In the genomic region with DNA sequence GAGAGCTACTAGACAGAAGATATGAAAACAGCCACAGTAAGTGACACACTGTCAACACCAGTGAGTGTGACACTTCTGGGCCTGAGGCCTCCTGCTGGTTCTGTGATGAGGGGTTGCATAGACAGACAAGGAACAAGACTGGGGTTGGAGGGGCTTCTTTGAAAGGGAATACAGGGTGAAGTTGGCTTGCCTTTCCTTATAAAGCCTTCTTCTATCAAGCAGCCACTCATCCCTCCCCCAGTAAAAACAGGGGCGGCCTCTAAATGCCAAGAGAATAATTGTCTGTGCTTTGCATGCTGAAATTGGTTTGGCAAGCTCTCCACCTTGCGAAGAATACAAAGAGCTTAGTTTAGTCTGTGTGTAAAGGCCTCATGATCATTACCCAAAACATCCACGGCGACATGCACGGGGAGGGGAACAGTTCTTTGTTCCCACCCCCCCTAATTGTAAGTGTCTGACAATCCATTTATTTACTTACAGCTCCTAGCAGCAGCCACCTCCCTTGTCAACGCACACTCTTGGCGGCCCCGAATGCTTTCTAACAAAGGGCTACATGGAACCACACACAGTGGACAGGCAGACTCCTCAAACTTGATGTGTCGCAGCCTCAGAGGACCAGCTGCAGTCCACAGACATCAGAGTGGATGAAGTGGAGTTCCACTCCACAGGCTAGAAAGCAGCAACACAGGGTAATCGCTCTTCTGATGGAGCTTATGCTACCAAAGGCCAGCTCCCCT, we compare ENCODE assay signal across 10 mouse cellular contexts.
A peak's percentile ranks its signal among the peaks of the same experiment; 100 is the strongest.
DNase-seq lines count a peak whose midpoint lies in the region; ATAC-seq lines count a peak whose summit lies in the region.
"Had no signal": no experiment of that assay in that cellular context is flagged by ENCODE, and none has a peak within 500 bp of the region (broad histone marks: within the 10 kb centered on the region; RNA-seq: fewer than 3 reads in every experiment).

No protein-coding gene starts in this region.

- no peaks in the 10 kb centered on the region for H3K9me3 ChIP-seq in heart, embryonic 14.5 days (ENCODE audit: control insufficient read depth, low read length)
- H3K9me3 ChIP-seq in heart, embryonic 11.5 days (replicated peaks; ENCODE audit: control insufficient read depth, low read length) = no peaks in the 10 kb centered on the region
- no peaks in the 10 kb centered on the region for H3K9me3 ChIP-seq in embryonic facial prominence, embryonic 13.5 days
- no peaks in the 10 kb centered on the region for H3K9me3 ChIP-seq in hindbrain, embryonic 14.5 days (ENCODE audit: control insufficient read depth, low read length)
- no peaks in the 10 kb centered on the region for H3K9me3 ChIP-seq in midbrain, embryonic 16.5 days (replicated peaks; ENCODE audit: control insufficient read depth, low read length, poor library complexity, severe bottlenecking)
- H3K9me3 ChIP-seq: G1E had no signal

- no peak overlapping the region for H3K4me2 ChIP-seq in heart, embryonic 14.5 days (ENCODE audit: low read length)
- no peak overlapping the region for H3K4me2 ChIP-seq in heart, embryonic 11.5 days
- H3K4me2 ChIP-seq in embryonic facial prominence, embryonic 13.5 days = no peak overlapping the region
- H3K4me2 ChIP-seq in hindbrain, embryonic 14.5 days (replicated peaks) = no peak overlapping the region
- no peak overlapping the region for H3K4me2 ChIP-seq in midbrain, embryonic 16.5 days (ENCODE audit: low read length)

- 52% methylated on average over 10 of the region's 10 CpGs for WGBS in heart, embryonic 14.5 days
- 67% methylated on average over 10 of the region's 10 CpGs for WGBS in heart, embryonic 11.5 days (ENCODE audit: insufficient replicate concordance)
- WGBS in embryonic facial prominence, embryonic 13.5 days = 63% methylated on average over 10 of the region's 10 CpGs
- WGBS in hindbrain, embryonic 14.5 days = 37% methylated on average over 10 of the region's 10 CpGs
- 39% methylated on average over 10 of the region's 10 CpGs for WGBS in midbrain, embryonic 16.5 days

- ATAC-seq in heart, embryonic 14.5 days (ENCODE audit: insufficient number of reproducible peaks, insufficient read depth, low FRiP score, low read depth) = peak; percentile 54
- no peak; the same call in 1 of the 2 replicates for ATAC-seq in heart, embryonic 11.5 days (replicated peaks; ENCODE audit: insufficient number of reproducible peaks, low FRiP score, low TSS enrichment)
- ATAC-seq in embryonic facial prominence, embryonic 13.5 days (ENCODE audit: insufficient number of reproducible peaks, insufficient read depth, low FRiP score, low TSS enrichment, low read depth) = 0 out of 2 replicates have a peak, but pooled peaks have one; percentile 48
- peak; percentile 88 for ATAC-seq in hindbrain, embryonic 14.5 days (ENCODE audit: low FRiP score)
- peak; percentile 85 for ATAC-seq in midbrain, embryonic 16.5 days

- peak overlapping the region; percentile 23 to 49; a peak in 3 of 4 replicates for H3K27ac ChIP-seq in heart, embryonic 14.5 days (replicated peaks in 1 of 2; ENCODE audit: control insufficient read depth in 1 of 2, insufficient read depth in 1 of 2, low read depth in 2 of 2, low read length in 2 of 2)
- H3K27ac ChIP-seq in heart, embryonic 11.5 days (ENCODE audit: low read depth, low read length) = no peak overlapping the region; the same call in 1 of the 2 replicates
- no peak overlapping the region for H3K27ac ChIP-seq in embryonic facial prominence, embryonic 13.5 days
- no peak overlapping the region for H3K27ac ChIP-seq in hindbrain, embryonic 14.5 days
- H3K27ac ChIP-seq in midbrain, embryonic 16.5 days (ENCODE audit: low read length) = no peak overlapping the region

- DNase-seq in hindbrain, embryonic 14.5 days (ENCODE audit: low spot score) = no peak
- DNase-seq in thymus, postnatal 25 days = no peak
- no peak for DNase-seq in adrenal gland, adult 18-20 months (ENCODE audit: low spot score in 2 of 2)
- DNase-seq in adrenal gland, postnatal 4 days (ENCODE audit: low spot score in 2 of 2) = no peak
- DNase-seq: cerebellum, adult 8-10 months had no signal

- H3K36me3 ChIP-seq in heart, embryonic 14.5 days (ENCODE audit: control insufficient read depth, insufficient read depth, low read length) = no peaks in the 10 kb centered on the region
- H3K36me3 ChIP-seq in heart, embryonic 11.5 days (ENCODE audit: control insufficient read depth, insufficient read depth, low read length) = no peaks in the 10 kb centered on the region
- H3K36me3 ChIP-seq in embryonic facial prominence, embryonic 13.5 days = no peaks in the 10 kb centered on the region
- H3K36me3 ChIP-seq in hindbrain, embryonic 14.5 days (replicated peaks; ENCODE audit: control insufficient read depth, insufficient read depth) = no peaks in the 10 kb centered on the region
- H3K36me3 ChIP-seq in midbrain, embryonic 16.5 days (ENCODE audit: control insufficient read depth, insufficient read depth, low read length) = no peaks in the 10 kb centered on the region

- no peak overlapping the region for H3K4me3 ChIP-seq in heart, embryonic 14.5 days (ENCODE audit: control insufficient read depth in 1 of 2, insufficient read depth in 1 of 2, low read depth in 1 of 2, low read length in 2 of 2)
- H3K4me3 ChIP-seq in heart, embryonic 11.5 days (ENCODE audit: low read depth, low read length) = no peak overlapping the region
- no peak overlapping the region for H3K4me3 ChIP-seq in embryonic facial prominence, embryonic 13.5 days
- H3K4me3 ChIP-seq in hindbrain, embryonic 14.5 days (replicated peaks; ENCODE audit: low read length) = no peak overlapping the region
- H3K4me3 ChIP-seq in midbrain, embryonic 16.5 days (ENCODE audit: low read depth, low read length) = no peak overlapping the region

- H3K9ac ChIP-seq in heart, embryonic 14.5 days (ENCODE audit: low read length) = no peak overlapping the region
- no peak overlapping the region for H3K9ac ChIP-seq in heart, embryonic 11.5 days (ENCODE audit: low read depth, low read length)
- no peak overlapping the region for H3K9ac ChIP-seq in embryonic facial prominence, embryonic 13.5 days
- H3K9ac ChIP-seq in hindbrain, embryonic 14.5 days = no peak overlapping the region
- H3K9ac ChIP-seq in midbrain, embryonic 16.5 days (ENCODE audit: low read depth, low read length) = no peak overlapping the region

- H3K27me3 ChIP-seq in heart, embryonic 14.5 days (ENCODE audit: control insufficient read depth, insufficient read depth, low read length) = no peaks in the 10 kb centered on the region
- H3K27me3 ChIP-seq in heart, embryonic 11.5 days (ENCODE audit: control insufficient read depth, insufficient read depth, low read length) = no peaks in the 10 kb centered on the region
- no peaks in the 10 kb centered on the region for H3K27me3 ChIP-seq in embryonic facial prominence, embryonic 13.5 days
- H3K27me3 ChIP-seq in hindbrain, embryonic 14.5 days (ENCODE audit: control insufficient read depth, insufficient read depth, low read length) = no peaks in the 10 kb centered on the region
- H3K27me3 ChIP-seq in midbrain, embryonic 16.5 days (ENCODE audit: control insufficient read depth, insufficient read depth, low read depth, low read length) = no peaks in the 10 kb centered on the region

- peaks cover 9 to 28% of the 10 kb centered on the region in 2 experiments for H3K4me1 ChIP-seq in heart, embryonic 14.5 days (ENCODE audit: control insufficient read depth in 2 of 2, insufficient read depth in 2 of 2, low read length in 2 of 2)
- peaks cover 7% of the 10 kb centered on the region; the same call in 1 of the 2 replicates for H3K4me1 ChIP-seq in heart, embryonic 11.5 days (ENCODE audit: control insufficient read depth, insufficient read depth, low read length)
- H3K4me1 ChIP-seq in embryonic facial prominence, embryonic 13.5 days = peaks cover 10% of the 10 kb centered on the region
- 0 out of 2 replicates have a peak, but pooled peaks cover 5% of the 10 kb centered on the region for H3K4me1 ChIP-seq in hindbrain, embryonic 14.5 days (replicated peaks; ENCODE audit: control insufficient read depth, insufficient read depth, low read length)
- H3K4me1 ChIP-seq in midbrain, embryonic 16.5 days (ENCODE audit: control insufficient read depth, insufficient read depth, low read length) = no peaks in the 10 kb centered on the region

Comparison
In these comparisons a context has a peak if more than half of its experiments do, and no peak if none do; other contexts are left out.
1. H3K27ac ChIP-seq: peak in heart, embryonic 14.5 days (2 of 2); none in heart, embryonic 11.5 days (single experiment), embryonic facial prominence, embryonic 13.5 days (single experiment), hindbrain, embryonic 14.5 days (single experiment) and midbrain, embryonic 16.5 days (single experiment).